Mouse (Mus musculus): ENCODE data around the gene Ep300. TPM values are rescaled to one million over a fixed set of nuclear protein-coding genes. Genes with fewer than 3 reads are reported as not detected.

Gene Ep300
- total RNA-seq, 1 experiment, result 58.4 TPM

GRCm38 (mm10) chr15:81555986-81556385 lies 29.2 kb upstream of the Ep300 start:
- in situ Hi-C loops (cut with MboI; ENCODE audit: low sequenced_read_pairs in 2 of 2, unreplicated experiment in 2 of 2), result no loop called here
- peaks cover 0 to 7% of the 10 kb centered on the region in 2 experiments; a peak in 1 of 4 replicates for H3K4me1 ChIP-seq (ENCODE audit: control insufficient read depth in 2 of 2, insufficient read depth in 2 of 2, low read length in 2 of 2, poor library complexity in 1 of 2)
- no peak overlapping the region for H3K27ac ChIP-seq (ENCODE audit: insufficient read depth, low read depth, low read length, poor library complexity, severe bottlenecking)
- no peaks in the 10 kb centered on the region for H3K36me3 ChIP-seq (ENCODE audit: control insufficient read depth, insufficient read depth, low read length, poor library complexity, severe bottlenecking)
- H3K4me3 ChIP-seq (ENCODE audit: insufficient read depth in 1 of 2, low read depth in 1 of 2, low read length in 2 of 2, poor library complexity in 1 of 2, severe bottlenecking in 1 of 2), result no peak overlapping the region
- TF ChIP-seq CHD2 (IDR thresholded peaks at IDR 0.05; ENCODE audit: low read depth, low read length), result no peak
- no peak for TF ChIP-seq HCFC1 (IDR thresholded peaks at IDR 0.05; ENCODE audit: borderline replicate concordance, insufficient read depth, low read length)
- TF ChIP-seq ZC3H11A (IDR thresholded peaks at IDR 0.05; ENCODE audit: borderline replicate concordance, low read depth, low read length), result no peak
- TF ChIP-seq MAFK (IDR thresholded peaks at IDR 0.05; ENCODE audit: insufficient read depth, low read depth, low read length), result no peak
- no peak for TF ChIP-seq ZNF384 (IDR thresholded peaks at IDR 0.05; ENCODE audit: low read depth, low read length)
- no peak for DNase-seq (ENCODE audit: low read depth, low spot score)
- no peak overlapping the region for H3K9ac ChIP-seq (ENCODE audit: insufficient read depth, low read depth, low read length, poor library complexity, severe bottlenecking)
- no peaks in the 10 kb centered on the region for H3K9me3 ChIP-seq (ENCODE audit: control insufficient read depth, insufficient read depth, low read depth, low read length)

GRCm38 (mm10) chr15:81561501-81561900 lies 23.6 kb upstream of the Ep300 start:
- no peaks in the 10 kb centered on the region for H3K36me3 ChIP-seq (ENCODE audit: control insufficient read depth, insufficient read depth, low read length, poor library complexity, severe bottlenecking)
- H3K9ac ChIP-seq (ENCODE audit: insufficient read depth, low read depth, low read length, poor library complexity, severe bottlenecking), result no peak overlapping the region; the same call in 1 of the 2 replicates
- no peak overlapping the region for H3K4me3 ChIP-seq (ENCODE audit: insufficient read depth in 1 of 2, low read depth in 1 of 2, low read length in 2 of 2, poor library complexity in 1 of 2, severe bottlenecking in 1 of 2)
- peaks cover 0 to 18% of the 10 kb centered on the region in 2 experiments; a peak in 2 of 4 replicates for H3K4me1 ChIP-seq (ENCODE audit: control insufficient read depth in 2 of 2, insufficient read depth in 2 of 2, low read length in 2 of 2, poor library complexity in 1 of 2)
- no peak for DNase-seq (ENCODE audit: low read depth, low spot score)
- TF ChIP-seq ZC3H11A (IDR thresholded peaks at IDR 0.05; ENCODE audit: borderline replicate concordance, low read depth, low read length) (no peak), MAFK (IDR thresholded peaks at IDR 0.05; ENCODE audit: insufficient read depth, low read depth, low read length) (0 out of 2 replicates have a peak, but pooled peaks have one; percentile 7)
- H3K9me3 ChIP-seq (ENCODE audit: control insufficient read depth, insufficient read depth, low read depth, low read length), result no peaks in the 10 kb centered on the region
- H3K27ac ChIP-seq (ENCODE audit: insufficient read depth, low read depth, low read length, poor library complexity, severe bottlenecking), result no peak overlapping the region
- in situ Hi-C loops (cut with MboI; ENCODE audit: low sequenced_read_pairs in 2 of 2, unreplicated experiment in 2 of 2), result no loop called here

- in situ Hi-C loops (cut with MboI; ENCODE audit: low sequenced_read_pairs in 2 of 2, unreplicated experiment in 2 of 2), result no loop called here
- DNase-seq (ENCODE audit: low read depth, low spot score), result no peak
- Histone ChIP-seq H3K27ac (ENCODE audit: insufficient read depth, low read depth, low read length, poor library complexity, severe bottlenecking) (no peak overlapping the region), H3K4me3 (ENCODE audit: insufficient read depth in 1 of 2, low read depth in 1 of 2, low read length in 2 of 2, poor library complexity in 1 of 2, severe bottlenecking in 1 of 2) (no peak overlapping the region), H3K4me1 (ENCODE audit: control insufficient read depth in 2 of 2, insufficient read depth in 2 of 2, low read length in 2 of 2, poor library complexity in 1 of 2) (peaks cover 0 to 18% of the 10 kb centered on the region in 2 experiments; a peak in 2 of 4 replicates), H3K9ac (ENCODE audit: insufficient read depth, low read depth, low read length, poor library complexity, severe bottlenecking) (no peak overlapping the region), H3K36me3 (ENCODE audit: control insufficient read depth, insufficient read depth, low read length, poor library complexity, severe bottlenecking) (no peaks in the 10 kb centered on the region), H3K9me3 (ENCODE audit: control insufficient read depth, insufficient read depth, low read depth, low read length) (no peaks in the 10 kb centered on the region)
- TF ChIP-seq MAFK (IDR thresholded peaks at IDR 0.05; ENCODE audit: insufficient read depth, low read depth, low read length), result no peak
- TF ChIP-seq ZNF384 (IDR thresholded peaks at IDR 0.05; ENCODE audit: low read depth, low read length), result no peak
- no peak for TF ChIP-seq HCFC1 (IDR thresholded peaks at IDR 0.05; ENCODE audit: borderline replicate concordance, insufficient read depth, low read length)
- no peak for TF ChIP-seq ZC3H11A (IDR thresholded peaks at IDR 0.05; ENCODE audit: borderline replicate concordance, low read depth, low read length)
- no peak for TF ChIP-seq CHD2 (IDR thresholded peaks at IDR 0.05; ENCODE audit: low read depth, low read length)
Measured at GRCm38 (mm10) chr15:81561996-81562395, 23.2 kb upstream of the Ep300 start.

GRCm38 (mm10) chr15:81562491-81563488 lies 22.4 kb upstream of the Ep300 start:
- H3K27ac ChIP-seq (ENCODE audit: insufficient read depth, low read depth, low read length, poor library complexity, severe bottlenecking), result no peak overlapping the region
- H3K9ac ChIP-seq (ENCODE audit: insufficient read depth, low read depth, low read length, poor library complexity, severe bottlenecking), result peak overlapping the region; percentile 7; the same call in 1 of the 2 replicates
- TF ChIP-seq CHD2 (IDR thresholded peaks at IDR 0.05; ENCODE audit: low read depth, low read length), result no peak
- no peak for TF ChIP-seq ZNF384 (IDR thresholded peaks at IDR 0.05; ENCODE audit: low read depth, low read length)
- TF ChIP-seq HCFC1 (IDR thresholded peaks at IDR 0.05; ENCODE audit: borderline replicate concordance, insufficient read depth, low read length), result no peak
- no peak for TF ChIP-seq MAFK (IDR thresholded peaks at IDR 0.05; ENCODE audit: insufficient read depth, low read depth, low read length)
- no peak for TF ChIP-seq ZC3H11A (IDR thresholded peaks at IDR 0.05; ENCODE audit: borderline replicate concordance, low read depth, low read length)
- H3K4me1 ChIP-seq (ENCODE audit: control insufficient read depth in 2 of 2, insufficient read depth in 2 of 2, low read length in 2 of 2, poor library complexity in 1 of 2), result peaks cover 0 to 16% of the 10 kb centered on the region in 2 experiments; a peak in 2 of 4 replicates
- no peaks in the 10 kb centered on the region for H3K9me3 ChIP-seq (ENCODE audit: control insufficient read depth, insufficient read depth, low read depth, low read length)
- no peak overlapping the region for H3K4me3 ChIP-seq (ENCODE audit: insufficient read depth in 1 of 2, low read depth in 1 of 2, low read length in 2 of 2, poor library complexity in 1 of 2, severe bottlenecking in 1 of 2)
- in situ Hi-C loops (cut with MboI; ENCODE audit: low sequenced_read_pairs in 2 of 2, unreplicated experiment in 2 of 2), result no loop called here
- H3K36me3 ChIP-seq (ENCODE audit: control insufficient read depth, insufficient read depth, low read length, poor library complexity, severe bottlenecking), result no peaks in the 10 kb centered on the region
- no peak for DNase-seq (ENCODE audit: low read depth, low spot score)

Measured in ES-E14 (cell line).